Mouse (Mus musculus): ENCODE results near the gene Kcnk16.

GRCm38 (mm10) chr14:20250237-20251171 lies 18.5 kb downstream of the Kcnk16 start:
- TF ChIP-seq CTCF (IDR thresholded peaks at IDR 0.05; ENCODE audit: low read depth, low read length) (no peak), POLR2A (IDR thresholded peaks at IDR 0.05; ENCODE audit: borderline replicate concordance, low read depth, low read length) (no peak)
